Comparison of ENCODE assay signal across 10 mouse cellular contexts in the genomic region with DNA sequence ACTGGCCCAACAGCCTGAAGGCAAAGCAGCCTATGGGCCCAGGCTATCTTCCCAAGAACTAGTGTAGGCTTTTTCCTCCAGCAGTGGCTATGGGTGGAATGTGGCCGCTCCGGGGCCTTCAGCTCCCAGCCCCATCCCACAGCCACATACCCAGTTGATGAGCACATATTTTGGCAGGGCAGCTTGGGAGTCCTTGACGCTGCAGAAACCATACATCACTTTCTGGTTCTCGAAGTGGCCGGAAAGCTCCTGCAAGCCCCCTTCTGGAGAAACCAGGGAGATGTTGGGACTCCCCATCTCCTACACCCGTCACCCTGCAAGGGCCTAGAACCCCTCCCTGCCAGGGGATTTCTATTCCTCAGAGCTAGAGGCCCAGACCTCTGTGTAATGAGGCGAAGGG. TPM values are rescaled to one million over a fixed set of nuclear protein-coding genes. Genes with fewer than 3 reads are reported as not detected.
A peak's percentile ranks its signal among the peaks of the same experiment; 100 is the strongest.
DNase-seq lines count a peak whose midpoint lies in the region; ATAC-seq lines count a peak whose summit lies in the region.
"Had no signal": no experiment of that assay in that cellular context is flagged by ENCODE, and none has a peak within 500 bp of the region (broad histone marks: within the 10 kb centered on the region; RNA-seq: fewer than 3 reads in every experiment).

No protein-coding gene starts in this region.

- 61% methylated on average over 7 of the region's 7 CpGs for WGBS in heart, embryonic 12.5 days
- WGBS in heart, embryonic 11.5 days (ENCODE audit: insufficient replicate concordance) = 71% methylated on average over 7 of the region's 7 CpGs
- 82% methylated on average over 7 of the region's 7 CpGs for WGBS in midbrain, embryonic 13.5 days
- 90% methylated on average over 7 of the region's 7 CpGs for WGBS in midbrain, embryonic 10.5 days
- 81% methylated on average over 7 of the region's 7 CpGs for WGBS in hindbrain, embryonic 12.5 days
- 59% methylated on average over 7 of the region's 7 CpGs for WGBS in neural tube, embryonic 15.5 days

- H3K36me3 ChIP-seq in heart, embryonic 12.5 days = peaks cover 38% of the 10 kb centered on the region
- peaks cover 18% of the 10 kb centered on the region for H3K36me3 ChIP-seq in heart, embryonic 11.5 days (ENCODE audit: control insufficient read depth, insufficient read depth, low read length)
- H3K36me3 ChIP-seq in midbrain, embryonic 13.5 days = peaks cover 57% of the 10 kb centered on the region
- peaks cover 75% of the 10 kb centered on the region for H3K36me3 ChIP-seq in midbrain, embryonic 10.5 days
- peaks cover 57% of the 10 kb centered on the region for H3K36me3 ChIP-seq in hindbrain, embryonic 12.5 days
- peaks cover 52% of the 10 kb centered on the region for H3K36me3 ChIP-seq in neural tube, embryonic 15.5 days

- H3K27me3 ChIP-seq in heart, embryonic 12.5 days (replicated peaks) = peaks cover 57% of the 10 kb centered on the region
- H3K27me3 ChIP-seq in heart, embryonic 11.5 days (ENCODE audit: control insufficient read depth, insufficient read depth, low read length) = peaks cover 31% of the 10 kb centered on the region
- no peaks in the 10 kb centered on the region for H3K27me3 ChIP-seq in midbrain, embryonic 13.5 days
- no peaks in the 10 kb centered on the region for H3K27me3 ChIP-seq in midbrain, embryonic 10.5 days (ENCODE audit: low read depth, poor library complexity, severe bottlenecking)
- no peaks in the 10 kb centered on the region for H3K27me3 ChIP-seq in hindbrain, embryonic 12.5 days
- H3K27me3 ChIP-seq in neural tube, embryonic 15.5 days (replicated peaks) = no peaks in the 10 kb centered on the region

- DNase-seq in midbrain, embryonic 10.5 days (ENCODE audit: low spot score) = no peak
- no peak for DNase-seq in thymus, postnatal 36 days
- DNase-seq in gastrocnemius, postnatal 25 days = no peak
- DNase-seq: kidney, postnatal 25 days had no signal

- no peak overlapping the region for H3K4me3 ChIP-seq in heart, embryonic 12.5 days
- no peak overlapping the region for H3K4me3 ChIP-seq in heart, embryonic 11.5 days (ENCODE audit: low read depth, low read length)
- peak overlapping the region; percentile 97 for H3K4me3 ChIP-seq in midbrain, embryonic 13.5 days (replicated peaks)
- no peak overlapping the region for H3K4me3 ChIP-seq in midbrain, embryonic 10.5 days
- H3K4me3 ChIP-seq in hindbrain, embryonic 12.5 days = no peak overlapping the region
- peak overlapping the region; percentile 83; the same call in 1 of the 2 replicates for H3K4me3 ChIP-seq in neural tube, embryonic 15.5 days (replicated peaks)

- peaks cover 3% of the 10 kb centered on the region; the same call in 1 of the 2 replicates for H3K9me3 ChIP-seq in heart, embryonic 12.5 days (replicated peaks)
- H3K9me3 ChIP-seq in heart, embryonic 11.5 days (replicated peaks; ENCODE audit: control insufficient read depth, low read length) = no peaks in the 10 kb centered on the region
- H3K9me3 ChIP-seq in midbrain, embryonic 13.5 days = no peaks in the 10 kb centered on the region
- no peaks in the 10 kb centered on the region for H3K9me3 ChIP-seq in midbrain, embryonic 10.5 days (replicated peaks)
- no peaks in the 10 kb centered on the region for H3K9me3 ChIP-seq in hindbrain, embryonic 12.5 days (replicated peaks)
- no peaks in the 10 kb centered on the region for H3K9me3 ChIP-seq in neural tube, embryonic 15.5 days (replicated peaks)

- peak overlapping the region; percentile 26; the same call in 1 of the 2 replicates for H3K27ac ChIP-seq in heart, embryonic 12.5 days (ENCODE audit: poor library complexity, severe bottlenecking)
- no peak overlapping the region; the same call in 1 of the 2 replicates for H3K27ac ChIP-seq in heart, embryonic 11.5 days (ENCODE audit: low read depth, low read length)
- peak overlapping the region; percentile 100 for H3K27ac ChIP-seq in midbrain, embryonic 13.5 days
- no peak overlapping the region for H3K27ac ChIP-seq in midbrain, embryonic 10.5 days (replicated peaks)
- H3K27ac ChIP-seq in hindbrain, embryonic 12.5 days = peak overlapping the region; percentile 99
- H3K27ac ChIP-seq in neural tube, embryonic 15.5 days (replicated peaks) = peak overlapping the region; percentile 98
- H3K27ac ChIP-seq: macrophage had no signal

- H3K4me1 ChIP-seq in heart, embryonic 12.5 days (replicated peaks) = peaks cover 50% of the 10 kb centered on the region
- H3K4me1 ChIP-seq in heart, embryonic 11.5 days (ENCODE audit: control insufficient read depth, insufficient read depth, low read length) = peaks cover 39% of the 10 kb centered on the region
- H3K4me1 ChIP-seq in midbrain, embryonic 13.5 days (replicated peaks) = peaks cover 52% of the 10 kb centered on the region
- H3K4me1 ChIP-seq in midbrain, embryonic 10.5 days = peaks cover 55% of the 10 kb centered on the region
- peaks cover 44% of the 10 kb centered on the region for H3K4me1 ChIP-seq in hindbrain, embryonic 12.5 days
- peaks cover 53% of the 10 kb centered on the region for H3K4me1 ChIP-seq in neural tube, embryonic 15.5 days

- H3K9ac ChIP-seq in heart, embryonic 12.5 days = peak overlapping the region; percentile 25; the same call in 1 of the 2 replicates
- H3K9ac ChIP-seq in heart, embryonic 11.5 days (ENCODE audit: low read depth, low read length) = no peak overlapping the region
- peak overlapping the region; percentile 100; the same call in 1 of the 2 replicates for H3K9ac ChIP-seq in midbrain, embryonic 13.5 days (replicated peaks)
- H3K9ac ChIP-seq in hindbrain, embryonic 12.5 days = no peak overlapping the region
- peak overlapping the region; percentile 100; the same call in 1 of the 2 replicates for H3K9ac ChIP-seq in neural tube, embryonic 15.5 days (replicated peaks)

- H3K4me2 ChIP-seq in heart, embryonic 12.5 days = no peak overlapping the region
- no peak overlapping the region for H3K4me2 ChIP-seq in heart, embryonic 11.5 days
- H3K4me2 ChIP-seq in midbrain, embryonic 13.5 days (replicated peaks) = peak overlapping the region; percentile 100
- peak overlapping the region; percentile 96 for H3K4me2 ChIP-seq in hindbrain, embryonic 12.5 days (replicated peaks)
- H3K4me2 ChIP-seq in neural tube, embryonic 15.5 days = peak overlapping the region; percentile 96

- ATAC-seq in heart, embryonic 12.5 days (ENCODE audit: insufficient number of reproducible peaks, low FRiP score) = no peak
- ATAC-seq in heart, embryonic 11.5 days (replicated peaks; ENCODE audit: insufficient number of reproducible peaks, low FRiP score, low TSS enrichment) = no peak
- no peak for ATAC-seq in midbrain, embryonic 13.5 days
- ATAC-seq in hindbrain, embryonic 12.5 days (ENCODE audit: low FRiP score) = no peak
- ATAC-seq in neural tube, embryonic 15.5 days (ENCODE audit: low FRiP score) = no peak

RNA-seq across cellular contexts. Expression of a gene that starts 5.4 kb away (rescaled TPM):
- 101 TPM in 2 replicates for polyA plus RNA-seq in heart, embryonic 12.5 days (2016; fragmentation: Nextera tagmentation; extraction: Ambion mirVana)
- polyA plus RNA-seq in heart, embryonic 11.5 days (2014; fragmentation: Nextera tagmentation; extraction: Ambion mirVana) = 64.1 and 83.0 TPM in 2 replicates
- polyA plus RNA-seq in midbrain, embryonic 13.5 days (2015; fragmentation: Nextera tagmentation; extraction: Ambion mirVana) = 655 and 674 TPM in 2 replicates
- 381 and 466 TPM in 2 replicates for polyA plus RNA-seq in midbrain, embryonic 10.5 days (2016; fragmentation: Nextera tagmentation; extraction: Ambion mirVana)
- polyA plus RNA-seq in hindbrain, embryonic 12.5 days (2016; fragmentation: Nextera tagmentation; extraction: Ambion mirVana) = 585 and 628 TPM in 2 replicates
- 389 and 450 TPM in 2 replicates for polyA plus RNA-seq in neural tube, embryonic 15.5 days (2015; fragmentation: Nextera tagmentation; extraction: Ambion mirVana)
- total RNA-seq in gastrocnemius, postnatal 25 days (2021) = 10 to 100 TPM; 10.3 to 16.1 TPM
- polyA plus RNA-seq: macrophage had no signal

RNA-seq across cellular contexts. Expression of a gene that starts 18.5 kb away (rescaled TPM):
- polyA plus RNA-seq in heart, embryonic 12.5 days (2016; fragmentation: Nextera tagmentation; extraction: Ambion mirVana) = 0.41 TPM in 1 of 2 replicates, not detected in the other
- polyA plus RNA-seq in heart, embryonic 11.5 days (2014; fragmentation: Nextera tagmentation; extraction: Ambion mirVana) = 0.21 and 0.34 TPM in 2 replicates
- 2.3 and 2.8 TPM in 2 replicates for polyA plus RNA-seq in midbrain, embryonic 13.5 days (2015; fragmentation: Nextera tagmentation; extraction: Ambion mirVana)
- 0.69 and 0.87 TPM in 2 replicates for polyA plus RNA-seq in midbrain, embryonic 10.5 days (2016; fragmentation: Nextera tagmentation; extraction: Ambion mirVana)
- polyA plus RNA-seq in hindbrain, embryonic 12.5 days (2016; fragmentation: Nextera tagmentation; extraction: Ambion mirVana) = 1.1 and 1.5 TPM in 2 replicates
- 4.2 and 5.8 TPM in 2 replicates for polyA plus RNA-seq in neural tube, embryonic 15.5 days (2015; fragmentation: Nextera tagmentation; extraction: Ambion mirVana)
- total RNA-seq in gastrocnemius, postnatal 25 days (2021) = under 1 TPM; 0.51 to 0.79 TPM
- polyA plus RNA-seq: macrophage had no signal

RNA-seq across cellular contexts. Expression of a gene that starts 30.9 kb away (rescaled TPM):
- 427 and 428 TPM in 2 replicates for polyA plus RNA-seq in heart, embryonic 12.5 days (2016; fragmentation: Nextera tagmentation; extraction: Ambion mirVana)
- 439 and 451 TPM in 2 replicates for polyA plus RNA-seq in heart, embryonic 11.5 days (2014; fragmentation: Nextera tagmentation; extraction: Ambion mirVana)
- polyA plus RNA-seq in midbrain, embryonic 13.5 days (2015; fragmentation: Nextera tagmentation; extraction: Ambion mirVana) = 145 and 159 TPM in 2 replicates
- 191 and 195 TPM in 2 replicates for polyA plus RNA-seq in midbrain, embryonic 10.5 days (2016; fragmentation: Nextera tagmentation; extraction: Ambion mirVana)
- polyA plus RNA-seq in hindbrain, embryonic 12.5 days (2016; fragmentation: Nextera tagmentation; extraction: Ambion mirVana) = 154 and 158 TPM in 2 replicates
- polyA plus RNA-seq in neural tube, embryonic 15.5 days (2015; fragmentation: Nextera tagmentation; extraction: Ambion mirVana) = 169 and 176 TPM in 2 replicates
- total RNA-seq in gastrocnemius, postnatal 25 days (2021) = 100 to 1,000 TPM; 544 to 627 TPM

RNA-seq across cellular contexts. Expression of a gene that starts 37.7 kb away (rescaled TPM):
- polyA plus RNA-seq in heart, embryonic 12.5 days (2016; fragmentation: Nextera tagmentation; extraction: Ambion mirVana) = 27.6 and 29.1 TPM in 2 replicates
- 24.3 and 26.9 TPM in 2 replicates for polyA plus RNA-seq in heart, embryonic 11.5 days (2014; fragmentation: Nextera tagmentation; extraction: Ambion mirVana)
- polyA plus RNA-seq in midbrain, embryonic 13.5 days (2015; fragmentation: Nextera tagmentation; extraction: Ambion mirVana) = 26.8 and 35.7 TPM in 2 replicates
- 41.8 and 51.4 TPM in 2 replicates for polyA plus RNA-seq in midbrain, embryonic 10.5 days (2016; fragmentation: Nextera tagmentation; extraction: Ambion mirVana)
- 48.9 and 54.4 TPM in 2 replicates for polyA plus RNA-seq in hindbrain, embryonic 12.5 days (2016; fragmentation: Nextera tagmentation; extraction: Ambion mirVana)
- polyA plus RNA-seq in neural tube, embryonic 15.5 days (2015; fragmentation: Nextera tagmentation; extraction: Ambion mirVana) = 34.2 and 38.4 TPM in 2 replicates
- 10 to 100 TPM in 1 of 2 experiments, 1 to 10 TPM in 1; 9.3 to 10.2 TPM for total RNA-seq in gastrocnemius, postnatal 25 days (2021)

RNA-seq across cellular contexts. Expression of a gene that starts 46.6 kb away (rescaled TPM):
- 1.4 and 1.7 TPM in 2 replicates for polyA plus RNA-seq in heart, embryonic 12.5 days (2016; fragmentation: Nextera tagmentation; extraction: Ambion mirVana)
- polyA plus RNA-seq in heart, embryonic 11.5 days (2014; fragmentation: Nextera tagmentation; extraction: Ambion mirVana) = 0.90 and 1.1 TPM in 2 replicates
- polyA plus RNA-seq in midbrain, embryonic 13.5 days (2015; fragmentation: Nextera tagmentation; extraction: Ambion mirVana) = 4.3 and 4.7 TPM in 2 replicates
- polyA plus RNA-seq in midbrain, embryonic 10.5 days (2016; fragmentation: Nextera tagmentation; extraction: Ambion mirVana) = 3.1 and 3.6 TPM in 2 replicates
- 3.7 and 4.7 TPM in 2 replicates for polyA plus RNA-seq in hindbrain, embryonic 12.5 days (2016; fragmentation: Nextera tagmentation; extraction: Ambion mirVana)
- 4.2 and 4.6 TPM in 2 replicates for polyA plus RNA-seq in neural tube, embryonic 15.5 days (2015; fragmentation: Nextera tagmentation; extraction: Ambion mirVana)
- 1 to 10 TPM in 1 of 2 experiments, under 1 TPM in 1; 1.00 to 1.0 TPM for total RNA-seq in gastrocnemius, postnatal 25 days (2021)

Comparison
In these comparisons a context has a peak if more than half of its experiments do, and no peak if none do; other contexts are left out.
1. H3K27ac ChIP-seq: peak in heart, embryonic 12.5 days (single experiment), midbrain, embryonic 13.5 days (single experiment), hindbrain, embryonic 12.5 days (single experiment) and neural tube, embryonic 15.5 days (single experiment); none in heart, embryonic 11.5 days (single experiment) and midbrain, embryonic 10.5 days (single experiment).
2. H3K4me3 ChIP-seq: peak in midbrain, embryonic 13.5 days (single experiment) and neural tube, embryonic 15.5 days (single experiment); none in heart, embryonic 12.5 days (single experiment), heart, embryonic 11.5 days (single experiment), midbrain, embryonic 10.5 days (single experiment) and hindbrain, embryonic 12.5 days (single experiment).
3. H3K9ac ChIP-seq: peak in heart, embryonic 12.5 days (single experiment), midbrain, embryonic 13.5 days (single experiment) and neural tube, embryonic 15.5 days (single experiment); none in heart, embryonic 11.5 days (single experiment) and hindbrain, embryonic 12.5 days (single experiment).
4. H3K4me2 ChIP-seq: peak in midbrain, embryonic 13.5 days (single experiment), hindbrain, embryonic 12.5 days (single experiment) and neural tube, embryonic 15.5 days (single experiment); none in heart, embryonic 12.5 days (single experiment) and heart, embryonic 11.5 days (single experiment).